Mouse (Mus musculus) lung, postnatal 4 days (tissue): ENCODE data around the gene Tes3-ps.

Source experiments
- DNase-seq, 2 experiments: peaks; one replicate each; pipeline ENCODE4 v3.0.0; 2021

The Tes3-ps gene

GRCm38 (mm10) chr13:49505776-49506175 lies 12.7 kb downstream of the Tes3-ps start:
- DNase-seq, result no peak

GRCm38 (mm10) chr13:49507176-49507575 lies 14.1 kb downstream of the Tes3-ps start:
- peak in 1 of 2 experiments; percentile 28 for DNase-seq

- peak; percentile 26 to 27 for DNase-seq
Measured at GRCm38 (mm10) chr13:49518761-49519160, 25.6 kb downstream of the Tes3-ps start.

GRCm38 (mm10) chr13:49526235-49526634 lies 33.1 kb downstream of the Tes3-ps start:
- DNase-seq, result no peak

GRCm38 (mm10) chr13:49530636-49531035 lies 37.5 kb downstream of the Tes3-ps start:
- DNase-seq, result no peak

- DNase-seq, result no peak
Measured at GRCm38 (mm10) chr13:49536946-49537345, 43.8 kb downstream of the Tes3-ps start.

GRCm38 (mm10) chr13:49538693-49539092 lies 45.6 kb downstream of the Tes3-ps start:
- DNase-seq, result no peak

- no peak for DNase-seq
Measured at GRCm38 (mm10) chr13:49544279-49544678, 51.2 kb downstream of the Tes3-ps start, which contains the start of gene Aspn. Aspn (plus strand) TSS chr13:49544443.

GRCm38 (mm10) chr13:49545646-49546045 lies 52.5 kb downstream of the Tes3-ps start:
- peak in 1 of 2 experiments; percentile 29 for DNase-seq
